Mouse (Mus musculus): ENCODE measurements around the gene Basp1.

- no peak for TF ChIP-seq POLR2A (IDR thresholded peaks at IDR 0.05; ENCODE audit: insufficient read depth, low read length)
- no peak for TF ChIP-seq EP300 (IDR thresholded peaks at IDR 0.05; ENCODE audit: insufficient read depth, low read depth, low read length)
- TF ChIP-seq CTCF (IDR thresholded peaks at IDR 0.05; ENCODE audit: low read depth, low read length) = no peak
These were observed 26.0 kb downstream of the Basp1 start for GRCm38 (mm10) chr15:25387572-25387971.
